Mouse (Mus musculus): Measurements from ENCODE around the gene Gm9774.

Gm9774 gene

GRCm38 (mm10) chr3:92429323-92429722 is at the start of gene Gm9774:
Gene Gm9774, minus strand, starts transcription at chr3:92429423.
- no peak for DNase-seq

- no peak for DNase-seq
These were observed 40.9 kb upstream of the Gm9774 start for GRCm38 (mm10) chr3:92470111-92470510.

GRCm38 (mm10) chr3:92467424-92467823 is 38.2 kb upstream of the Gm9774 start:
- DNase-seq, result no peak

- no peak for DNase-seq
These were observed 37.4 kb upstream of the Gm9774 start for GRCm38 (mm10) chr3:92466576-92466975.

GRCm38 (mm10) chr3:92458620-92459019 is 29.4 kb upstream of the Gm9774 start, which contains the start of gene Sprr3:
Gene Sprr3, minus strand, starts transcription at chr3:92458720.
- DNase-seq, result no peak

- DNase-seq, result no peak
These were observed 25.9 kb upstream of the Gm9774 start for GRCm38 (mm10) chr3:92455151-92455550.

- DNase-seq, result no peak
These were observed 11.0 kb upstream of the Gm9774 start for GRCm38 (mm10) chr3:92440177-92440576.

- DNase-seq, result no peak
These were observed 9.5 kb upstream of the Gm9774 start, which contains the start of gene Sprr1b for GRCm38 (mm10) chr3:92438689-92439088. Gene Sprr1b, minus strand, starts transcription at chr3:92438789.

GRCm38 (mm10) chr3:92432282-92432681 is 3.1 kb upstream of the Gm9774 start, which contains the start of gene Sprr2k:
Gene Sprr2k, plus strand, starts transcription at chr3:92432582.
- no peak for DNase-seq

- no peak for DNase-seq
These were observed 11.4 kb downstream of the Gm9774 start, which contains the start of gene Sprr2j-ps for GRCm38 (mm10) chr3:92417782-92418181. Gene Sprr2j-ps, plus strand, starts transcription at chr3:92418082.

GRCm38 (mm10) chr3:92407691-92408090 is 21.5 kb downstream of the Gm9774 start, which contains the start of gene Sprr2i:
Gene Sprr2i, plus strand, starts transcription at chr3:92407991.
- DNase-seq, result no peak

- DNase-seq, result no peak
These were observed 34.9 kb downstream of the Gm9774 start for GRCm38 (mm10) chr3:92394301-92394700.

- no peak for DNase-seq
These were observed 43.8 kb downstream of the Gm9774 start, which contains the start of gene Sprr2h for GRCm38 (mm10) chr3:92385385-92385784. Gene Sprr2h, plus strand, starts transcription at chr3:92385685.
